Mouse (Mus musculus): ENCODE data around the gene Tuba1b. TPM values are rescaled to one million over a fixed set of nuclear protein-coding genes. Genes with fewer than 3 reads are reported as not detected.
"Not testable (repeated sequence)": the region's sequence is repeated elsewhere in the genome, so short reads cannot be mapped to it uniquely, and the experiment has no call there.

The Tuba1b gene
- polyA plus RNA-seq (2012; rRNA removed) = 677 and 758 TPM in 2 replicates

GRCm38 (mm10) chr15:98934217-98934839 is at the start of gene Tuba1b:
Gene Tuba1b, minus strand, starts transcription at chr15:98934565.
- peak; percentile 86 for DNase-seq (ENCODE audit: low spot score)

- no peak for DNase-seq (ENCODE audit: low spot score)
Measured at GRCm38 (mm10) chr15:98983431-98984081, 49.2 kb upstream of the Tuba1b start.

- no peak for DNase-seq (ENCODE audit: low spot score)
Measured at GRCm38 (mm10) chr15:98982100-98982499, 47.7 kb upstream of the Tuba1b start.

GRCm38 (mm10) chr15:98980012-98980614 is 45.7 kb upstream of the Tuba1b start:
- DNase-seq (ENCODE audit: low spot score) = no peak

GRCm38 (mm10) chr15:98978409-98979172 is 44.2 kb upstream of the Tuba1b start:
- DNase-seq (ENCODE audit: low spot score) = no peak

GRCm38 (mm10) chr15:98977759-98978408 is 43.5 kb upstream of the Tuba1b start:
- DNase-seq (ENCODE audit: low spot score) = no peak

GRCm38 (mm10) chr15:98976763-98977758 is 42.7 kb upstream of the Tuba1b start:
- no peak for DNase-seq (ENCODE audit: low spot score)

GRCm38 (mm10) chr15:98973015-98973614 is 38.8 kb upstream of the Tuba1b start:
- no peak for DNase-seq (ENCODE audit: low spot score)

GRCm38 (mm10) chr15:98971576-98972320 is 37.4 kb upstream of the Tuba1b start:
- not testable (repeated sequence) for DNase-seq (ENCODE audit: low spot score)

- no peak for DNase-seq (ENCODE audit: low spot score)
Measured at GRCm38 (mm10) chr15:98971111-98971510, 36.7 kb upstream of the Tuba1b start.

- no peak for DNase-seq (ENCODE audit: low spot score)
Measured at GRCm38 (mm10) chr15:98969372-98970101, 35.2 kb upstream of the Tuba1b start.

GRCm38 (mm10) chr15:98968701-98969371 is 34.5 kb upstream of the Tuba1b start:
- DNase-seq (ENCODE audit: low spot score) = no peak

- no peak for DNase-seq (ENCODE audit: low spot score)
Measured at GRCm38 (mm10) chr15:98959531-98959930, 25.2 kb upstream of the Tuba1b start.

GRCm38 (mm10) chr15:98958901-98959420 is 24.6 kb upstream of the Tuba1b start:
- DNase-seq (ENCODE audit: low spot score) = no peak

GRCm38 (mm10) chr15:98957475-98957874 is 23.1 kb upstream of the Tuba1b start:
- DNase-seq (ENCODE audit: low spot score) = no peak

GRCm38 (mm10) chr15:98956000-98956399 is 21.6 kb upstream of the Tuba1b start:
- DNase-seq (ENCODE audit: low spot score) = no peak

- no peak for DNase-seq (ENCODE audit: low spot score)
Measured at GRCm38 (mm10) chr15:98955324-98955723, 21.0 kb upstream of the Tuba1b start.

Measured in urinary bladder, adult 2 months (tissue).